Mouse (Mus musculus): ENCODE measurements around the gene Fgr. TPM values are rescaled to one million over a fixed set of nuclear protein-coding genes. Genes with fewer than 3 reads are reported as not detected.

The Fgr gene
- polyA plus RNA-seq, 1 experiment = 4.9 TPM

DNA sequence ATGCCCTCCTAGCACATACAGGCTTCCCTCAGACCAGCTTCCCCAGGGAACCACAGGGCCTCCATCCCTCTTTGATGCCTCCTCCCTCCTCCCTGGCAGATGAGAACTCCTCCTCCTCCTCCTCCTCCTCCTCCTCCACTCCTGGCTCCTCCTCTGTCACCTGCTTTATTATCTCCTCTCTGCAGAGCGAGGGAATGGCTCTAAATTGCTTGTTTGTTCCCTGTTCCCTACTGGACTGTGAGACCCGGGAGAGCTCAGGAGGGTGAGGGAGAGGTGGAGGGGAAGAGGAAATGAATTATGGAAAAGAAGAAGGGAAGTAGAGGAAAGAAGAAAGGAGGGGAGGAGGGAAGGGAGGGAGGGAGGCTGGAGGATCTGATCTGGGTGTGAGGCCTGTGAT lies 18.5 kb upstream of the Fgr start:
- DNase-seq (ENCODE audit: low read depth, low spot score) = no peak
- WGBS = 3% methylated on average over 2 of the region's 2 CpGs

DNA sequence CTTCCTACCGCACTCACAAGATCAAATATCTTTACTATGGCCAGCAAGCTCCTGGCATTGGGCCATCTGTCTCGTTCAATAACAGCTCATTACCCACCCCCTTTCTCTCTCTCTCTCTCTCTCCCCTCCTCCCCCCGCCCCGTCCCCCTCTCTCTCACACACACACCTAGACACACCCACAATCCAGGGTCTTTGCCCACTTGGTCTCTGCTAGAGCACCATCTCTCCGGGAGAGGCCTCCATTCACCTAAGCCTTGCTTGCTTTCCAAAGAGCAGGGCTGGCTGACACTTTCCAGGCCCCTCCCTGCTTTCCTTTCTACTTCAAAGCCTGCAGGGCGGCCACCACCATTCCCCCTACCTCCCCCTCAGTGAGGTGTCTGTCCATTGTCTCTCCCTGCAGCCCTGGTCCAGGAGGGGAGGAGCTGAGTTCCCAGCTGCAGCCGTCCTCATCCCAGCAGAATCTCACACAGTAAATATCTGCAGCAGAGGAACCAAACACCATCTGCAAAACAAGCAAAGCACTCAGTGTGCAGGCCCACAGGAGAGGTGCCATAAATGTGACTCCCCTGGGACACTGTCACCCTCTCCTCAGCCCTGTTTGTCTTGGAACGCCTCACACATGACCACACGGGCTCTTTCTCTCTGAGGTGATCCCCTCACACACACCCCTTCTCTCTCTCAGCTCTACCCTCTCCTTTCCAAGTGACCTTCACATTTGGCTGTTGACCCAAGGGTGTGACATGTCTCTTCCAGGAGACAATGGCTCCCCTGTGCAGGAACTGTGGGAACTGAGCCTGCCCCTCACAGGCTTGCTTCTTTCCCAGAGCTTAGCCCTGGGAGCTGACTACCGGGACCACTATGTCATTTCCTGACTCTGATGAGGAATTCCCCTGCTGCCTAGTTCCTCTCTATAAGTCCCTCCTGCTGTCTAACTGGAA lies 14.9 kb upstream of the Fgr start:
- no peak for DNase-seq (ENCODE audit: low read depth, low spot score)
- WGBS = 11% methylated on average over 10 of the region's 10 CpGs

DNA sequence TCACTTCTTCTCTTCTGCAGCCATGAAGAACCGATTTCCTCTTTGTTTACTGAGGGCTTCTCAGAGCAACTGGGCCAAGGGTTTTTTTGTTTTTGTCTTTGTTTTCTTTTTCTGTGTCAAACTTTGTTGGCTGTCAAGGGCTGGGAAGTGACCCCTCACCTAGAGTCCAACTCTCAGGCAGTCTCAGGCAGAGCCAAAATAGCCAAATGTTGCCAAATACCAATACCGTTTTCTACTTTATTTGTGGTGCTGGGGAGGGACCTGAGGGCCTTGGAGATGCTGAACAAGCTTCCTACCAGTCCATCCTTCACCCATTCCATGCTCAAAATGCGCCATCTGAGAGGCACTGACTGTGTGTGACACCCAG lies 14.2 kb upstream of the Fgr start:
- no peak for DNase-seq (ENCODE audit: low read depth, low spot score)
- WGBS = 36% methylated on average over 3 of the region's 3 CpGs

DNA sequence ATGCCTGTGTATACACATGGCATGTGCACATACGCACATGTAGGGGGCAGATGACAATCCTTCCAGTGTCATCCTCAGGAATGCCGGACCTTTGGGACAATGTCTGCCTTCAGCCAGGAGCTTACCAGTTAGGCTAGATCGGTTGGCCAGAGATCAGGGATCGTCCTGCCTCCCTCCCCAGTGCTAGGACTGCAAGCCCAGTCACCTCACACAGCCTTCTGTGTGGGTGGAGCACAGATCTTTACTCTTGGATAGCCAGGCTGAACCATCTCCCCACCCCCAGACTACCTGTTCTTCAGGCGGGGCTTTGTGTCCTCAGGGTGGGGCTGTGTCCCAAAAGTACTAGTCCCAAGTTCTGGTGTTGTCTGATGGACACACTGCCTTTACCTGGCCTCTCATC lies 13.6 kb upstream of the Fgr start:
- 28% methylated on average over 5 of the region's 5 CpGs for WGBS
- no peak for DNase-seq (ENCODE audit: low read depth, low spot score)

DNA sequence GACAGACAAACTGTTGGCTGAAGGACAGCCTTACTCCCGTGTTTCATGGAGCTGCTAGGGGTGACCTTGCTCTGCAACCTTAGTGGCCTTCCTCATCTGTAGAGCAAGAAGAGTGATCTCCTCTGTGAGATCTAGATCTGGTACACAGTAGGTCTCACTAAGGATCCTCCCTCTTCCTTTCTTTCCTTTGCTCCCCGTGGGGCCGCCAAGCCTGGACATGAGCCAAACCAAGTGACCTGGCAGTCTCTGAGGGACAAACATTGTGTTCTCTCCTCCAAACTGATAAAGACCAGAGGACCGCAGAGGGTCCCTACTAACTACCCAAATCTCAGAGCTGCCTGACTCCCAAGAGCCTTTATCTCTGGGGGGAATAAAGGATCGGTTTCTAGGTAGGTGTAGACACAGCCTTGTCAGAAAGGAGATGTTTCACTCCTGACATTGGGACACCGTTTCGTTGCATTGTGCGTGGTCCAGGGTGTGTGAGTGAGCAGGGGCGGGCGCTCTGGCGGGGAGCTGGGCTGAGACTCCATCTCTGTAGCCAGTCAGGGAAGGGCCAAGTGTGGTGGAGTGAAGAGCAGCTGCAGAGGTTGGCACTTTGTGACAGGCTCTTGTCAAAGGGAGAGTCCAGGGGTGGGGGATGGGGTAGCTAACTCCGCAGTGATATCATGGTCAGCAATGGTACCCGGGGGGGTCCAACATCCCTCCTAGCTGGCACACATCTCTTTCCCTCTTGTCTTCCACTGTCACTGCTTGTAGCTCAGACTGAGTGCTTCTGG lies 12.8 kb upstream of the Fgr start:
- 49% methylated on average over 13 of the region's 13 CpGs for WGBS
- no peak for DNase-seq (ENCODE audit: low read depth, low spot score)

DNA sequence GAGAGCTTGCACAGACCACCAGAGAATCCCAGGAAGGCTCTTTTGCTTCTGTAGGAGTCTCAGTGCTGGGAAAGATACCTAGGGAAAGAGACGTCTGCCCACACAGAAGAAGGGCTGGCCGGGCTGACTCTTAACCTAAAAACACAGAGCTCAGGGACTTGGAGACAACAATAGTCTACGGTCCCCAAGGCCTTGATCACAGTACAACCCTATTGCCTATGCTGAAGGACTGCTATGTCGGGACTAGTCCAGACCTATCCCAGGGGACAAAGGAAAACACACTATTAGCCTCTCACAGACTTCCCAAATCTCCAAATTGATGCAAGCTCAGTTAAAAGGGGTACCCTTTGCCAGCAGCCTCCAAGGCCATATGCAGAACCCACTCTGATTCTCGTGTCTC lies 12.0 kb upstream of the Fgr start:
- WGBS = 90% methylated on average over 5 of the region's 5 CpGs
- DNase-seq (ENCODE audit: low read depth, low spot score) = no peak

DNA sequence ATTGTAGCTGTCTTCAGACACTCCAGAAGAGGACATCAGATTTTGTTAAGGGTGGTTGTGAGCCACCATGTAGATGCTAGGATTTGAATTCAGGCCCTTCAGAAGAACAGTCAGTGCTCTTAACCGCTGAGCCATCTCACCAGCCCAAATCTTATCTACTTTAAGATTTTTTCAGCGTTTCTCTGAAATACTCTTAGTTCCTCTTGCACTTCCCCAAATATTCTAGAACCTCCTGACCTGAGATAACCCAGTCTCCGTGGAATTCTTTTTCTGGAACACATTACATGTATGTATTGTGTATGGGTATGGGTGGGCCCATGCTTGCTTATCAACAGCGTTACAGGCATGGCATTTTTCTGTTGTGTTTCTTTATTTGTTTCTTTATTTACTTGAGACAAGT lies 11.3 kb upstream of the Fgr start:
- no peak for DNase-seq (ENCODE audit: low read depth, low spot score)
- 85% methylated on average over 4 of the region's 4 CpGs for WGBS

DNA sequence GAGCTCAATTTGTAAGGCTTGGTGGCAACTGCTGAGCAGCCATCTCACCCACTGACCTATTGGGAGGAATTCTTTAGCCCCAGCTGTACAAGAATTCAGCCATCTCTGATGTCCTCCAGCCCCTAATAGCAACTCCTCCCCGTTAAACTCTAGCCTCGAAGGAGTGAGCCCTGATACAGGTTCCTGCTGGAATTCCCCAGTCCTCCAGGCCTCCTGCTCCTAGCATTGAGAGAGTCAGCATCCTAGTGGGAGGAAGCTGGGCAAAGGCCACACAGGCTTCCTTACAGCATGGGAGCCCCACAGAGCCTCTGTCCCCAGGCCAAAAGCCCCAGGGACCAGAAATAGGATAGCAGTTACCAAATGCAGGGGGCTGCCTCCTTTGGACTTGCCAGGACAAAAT lies 10.5 kb upstream of the Fgr start:
- 23% methylated on average over 2 of the region's 2 CpGs for WGBS

DNA sequence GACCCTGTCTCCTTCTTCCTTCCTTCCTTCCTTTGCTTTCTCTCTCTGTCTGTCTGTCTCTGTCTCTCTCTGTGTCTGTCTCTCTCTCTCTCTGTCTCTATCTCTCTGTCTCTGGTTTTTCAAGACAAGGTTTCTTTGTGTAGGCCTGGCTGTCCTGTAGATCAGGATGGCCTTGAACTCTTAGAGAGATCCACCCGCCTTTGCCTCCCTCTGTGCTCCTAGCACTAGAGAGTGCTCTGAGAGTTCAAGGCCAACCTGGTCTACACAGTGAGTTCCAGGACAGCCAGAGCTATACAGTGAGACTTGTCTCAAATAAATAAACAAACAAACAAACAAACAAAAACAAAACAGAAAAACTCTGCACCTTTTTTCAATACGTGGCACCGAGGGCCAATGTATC lies 9.8 kb upstream of the Fgr start:
- no peak for DNase-seq (ENCODE audit: low read depth, low spot score)
- 80% methylated on average over 3 of the region's 3 CpGs for WGBS

More for the DNA sequence above, 10.5 kb upstream of the Fgr start:
- no peak for DNase-seq (ENCODE audit: low read depth, low spot score)

DNA sequence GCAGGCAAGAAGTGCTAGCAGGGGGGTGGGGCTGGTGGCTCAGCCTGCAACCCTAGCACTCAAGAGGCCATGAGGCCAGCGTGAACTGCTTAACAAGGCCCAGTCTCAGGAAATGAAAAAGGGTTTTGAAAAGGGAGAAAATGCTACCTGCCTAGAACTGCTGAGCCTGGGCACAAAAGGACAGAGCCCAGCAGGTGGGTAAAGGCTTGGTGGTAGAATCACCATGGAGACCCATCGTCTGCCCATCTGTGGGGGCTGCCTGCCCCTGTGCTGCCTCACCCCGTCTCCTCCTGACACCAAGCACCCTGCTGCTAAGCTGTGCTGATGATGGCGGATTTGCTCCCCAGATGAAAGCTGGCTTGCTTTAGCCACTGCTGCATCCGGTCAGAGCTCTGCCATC lies 9.4 kb upstream of the Fgr start:
- 92% methylated on average over 5 of the region's 5 CpGs for WGBS
- DNase-seq (ENCODE audit: low read depth, low spot score) = no peak

DNA sequence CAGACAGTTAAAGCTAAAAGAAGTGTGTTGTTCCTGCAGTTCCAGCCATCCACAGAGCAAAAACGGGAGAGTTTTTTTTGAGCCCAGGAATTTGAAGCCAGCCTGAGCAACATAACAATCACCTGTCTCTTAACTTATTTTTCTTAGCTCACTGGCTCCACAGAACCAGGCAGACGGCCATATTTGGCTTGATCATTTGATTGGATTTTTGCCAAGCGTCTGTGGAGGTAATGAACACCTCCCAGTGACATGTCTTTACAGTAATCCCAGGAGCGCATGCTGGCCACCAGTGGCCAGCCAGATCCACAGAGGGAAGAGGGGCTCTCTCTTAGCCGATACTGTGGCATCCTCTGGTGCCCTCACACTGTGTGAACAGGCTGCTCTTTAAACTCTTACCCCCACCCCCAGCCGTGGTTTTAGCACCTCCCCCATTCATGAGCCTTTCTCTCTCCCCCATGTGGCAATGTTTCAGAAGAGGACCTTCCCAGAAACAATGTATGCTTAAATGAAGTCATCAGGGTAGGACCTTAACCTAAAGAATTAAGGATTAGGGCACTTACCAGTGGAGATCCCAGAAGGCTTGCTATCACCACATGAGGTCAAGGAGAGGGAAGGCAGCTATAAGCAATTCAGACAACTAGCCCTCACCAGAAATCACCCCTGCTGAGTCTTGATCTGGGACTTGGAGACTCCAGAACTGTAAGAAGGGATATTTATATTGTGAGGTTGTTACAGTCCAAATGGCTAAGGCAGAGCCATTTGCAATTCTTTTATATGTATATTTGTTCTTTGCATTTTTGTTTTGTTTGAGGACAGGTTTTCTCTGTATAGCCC lies 5.6 kb upstream of the Fgr start:
- DNase-seq (ENCODE audit: low read depth, low spot score) = no peak
- 42% methylated on average over 6 of the region's 6 CpGs for WGBS

DNA sequence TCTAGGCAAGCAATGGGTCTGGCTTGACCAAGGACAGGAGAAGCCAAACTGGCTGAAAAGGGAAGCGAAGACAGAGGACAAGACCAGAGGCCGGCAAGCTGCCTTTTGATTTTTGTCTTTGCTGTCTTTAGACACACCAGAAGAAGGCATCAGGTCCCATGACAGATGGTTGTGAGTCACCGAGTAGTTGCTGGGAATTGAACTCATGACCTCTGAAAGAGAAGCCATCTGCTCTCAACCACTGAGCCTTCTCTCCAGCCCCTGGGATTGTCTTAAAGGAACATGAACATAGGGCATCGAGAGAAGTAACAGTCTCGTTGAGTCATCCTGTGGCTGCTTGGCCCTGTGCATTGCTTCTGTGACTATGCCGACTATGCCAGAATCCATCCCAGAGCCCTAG lies 2.3 kb upstream of the Fgr start:
- DNase-seq (ENCODE audit: low read depth, low spot score) = no peak
- 79% methylated on average over 6 of the region's 6 CpGs for WGBS

DNA sequence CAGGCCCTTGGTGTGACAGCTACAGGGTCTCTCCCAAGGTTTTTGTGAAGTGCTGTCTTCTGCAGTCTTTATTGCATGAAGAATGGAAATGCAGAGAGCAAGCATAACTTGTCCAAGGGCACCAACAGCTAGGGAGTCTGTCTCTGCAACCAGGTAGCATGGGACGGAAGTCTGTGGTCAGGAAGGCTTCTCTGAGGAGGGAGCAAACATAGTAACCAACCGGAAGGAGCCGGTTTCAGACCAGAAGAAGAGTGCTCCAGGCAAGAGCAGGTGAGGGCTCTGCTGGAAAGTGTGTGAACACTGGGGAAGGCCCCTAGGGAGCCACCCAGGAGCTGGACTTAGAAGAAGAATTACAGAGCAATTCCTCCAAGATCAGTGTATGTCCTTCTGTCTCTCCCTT lies 1.8 kb upstream of the Fgr start:
- no peak for DNase-seq (ENCODE audit: low read depth, low spot score)
- WGBS = 50% methylated on average over 3 of the region's 3 CpGs

DNA sequence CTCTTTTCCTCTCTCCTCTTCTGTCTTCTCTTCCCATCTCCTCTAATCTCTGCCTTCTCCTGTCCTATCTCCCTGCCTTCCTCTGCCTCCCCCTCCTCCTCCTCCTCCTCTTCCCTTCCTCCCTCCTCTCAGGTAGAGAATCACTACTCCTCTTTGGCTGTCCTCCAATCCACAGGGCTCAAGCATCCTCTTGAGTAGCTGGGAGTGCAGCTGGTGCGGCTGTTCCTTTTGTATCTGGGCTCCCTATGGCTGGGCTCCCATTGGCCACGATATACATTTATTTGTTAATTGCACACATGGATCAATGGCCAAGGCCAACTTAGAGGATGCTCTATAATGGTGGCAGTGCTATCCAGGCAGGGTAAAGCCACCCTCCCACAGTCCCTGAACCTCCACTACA lies 1.3 kb upstream of the Fgr start:
- no peak for DNase-seq (ENCODE audit: low read depth, low spot score)
- WGBS = 22% methylated on average over 2 of the region's 2 CpGs

DNA sequence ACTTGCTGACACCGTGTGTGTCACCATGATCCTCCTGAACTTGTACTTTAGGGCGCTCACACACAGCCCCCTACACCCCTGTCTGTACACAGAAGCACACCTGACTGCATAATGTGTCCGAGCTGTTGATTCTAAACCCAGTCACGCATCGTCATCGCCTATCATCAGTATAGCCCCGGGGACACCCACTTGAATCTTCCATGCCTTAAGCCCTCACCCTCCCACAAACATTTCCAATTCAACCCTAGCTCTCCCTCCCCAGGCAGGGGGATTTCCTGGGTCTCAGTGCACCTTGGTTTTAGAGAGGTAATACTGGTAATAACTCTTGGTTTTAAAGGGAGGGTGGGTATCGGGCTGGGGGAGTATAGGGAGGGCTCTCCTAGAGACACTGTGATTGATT lies 709 bp upstream of the Fgr start:
- no peak for DNase-seq (ENCODE audit: low read depth, low spot score)
- 74% methylated on average over 8 of the region's 8 CpGs for WGBS

DNA sequence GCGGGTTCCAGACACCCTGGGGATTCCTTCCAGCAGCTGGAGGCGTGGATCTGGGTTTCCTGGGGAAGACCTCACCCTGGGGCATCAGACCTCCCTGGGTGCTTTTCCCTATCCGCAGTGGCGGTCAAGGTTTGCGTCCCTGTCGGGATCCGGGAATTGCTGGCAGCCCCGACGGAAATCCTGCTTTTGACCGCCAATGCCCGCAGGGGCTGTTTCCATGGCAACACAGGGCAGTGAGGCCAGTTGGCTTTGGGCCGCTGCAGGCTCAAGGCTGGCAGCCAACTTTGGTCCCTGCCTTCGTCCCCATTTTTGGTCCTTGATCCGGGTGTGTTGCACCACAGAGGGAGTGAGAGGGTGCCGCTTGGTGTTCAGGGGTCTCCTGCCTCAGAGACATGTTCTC lies 1.0 kb downstream of the Fgr start:
- no peak for DNase-seq (ENCODE audit: low read depth, low spot score)
- WGBS = 9% methylated on average over 15 of the region's 15 CpGs

DNA sequence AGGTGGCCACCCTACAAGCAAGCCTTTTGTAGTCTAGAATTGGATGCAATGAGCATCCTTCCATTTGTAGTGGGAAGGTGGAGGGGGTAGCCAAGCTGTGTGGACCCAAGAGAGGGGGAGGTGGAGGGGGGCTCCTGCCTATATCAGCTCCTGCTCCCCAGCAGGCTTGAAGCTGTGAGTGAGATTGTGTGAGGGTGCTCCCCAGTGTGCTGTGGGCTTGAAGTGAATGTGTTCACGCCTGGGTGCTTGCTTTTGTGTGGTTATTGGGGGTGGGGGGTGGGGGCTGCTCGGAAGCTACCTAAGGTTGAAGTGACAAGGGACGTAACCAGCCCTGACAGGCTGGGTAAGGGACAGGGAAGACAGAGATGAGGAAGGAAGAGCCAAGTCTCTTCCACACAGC lies 1.9 kb downstream of the Fgr start:
- DNase-seq (ENCODE audit: low read depth, low spot score) = no peak
- WGBS = 76% methylated on average over 3 of the region's 3 CpGs

DNA sequence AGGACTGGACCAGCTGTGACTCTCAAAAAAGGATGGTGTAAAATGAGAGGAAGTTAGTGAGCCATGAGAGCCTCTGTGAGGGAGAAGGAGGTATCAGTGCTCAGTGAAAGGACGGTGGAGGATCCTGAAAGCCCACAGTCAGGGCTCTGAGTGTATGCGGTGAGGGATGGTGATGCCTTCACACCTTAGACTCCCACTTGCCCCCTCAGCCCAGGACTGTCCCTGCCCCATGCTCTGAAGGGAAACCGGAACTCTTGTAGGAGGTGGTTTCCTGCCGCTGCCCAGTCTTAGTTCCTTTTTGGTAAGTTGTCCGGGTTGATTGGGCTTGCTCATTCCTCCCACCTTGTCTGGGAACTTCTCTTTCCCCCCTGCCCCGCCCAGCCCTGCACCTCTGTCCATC lies 2.8 kb downstream of the Fgr start:
- no peak for DNase-seq (ENCODE audit: low read depth, low spot score)
- WGBS = 47% methylated on average over 6 of the region's 6 CpGs

DNA sequence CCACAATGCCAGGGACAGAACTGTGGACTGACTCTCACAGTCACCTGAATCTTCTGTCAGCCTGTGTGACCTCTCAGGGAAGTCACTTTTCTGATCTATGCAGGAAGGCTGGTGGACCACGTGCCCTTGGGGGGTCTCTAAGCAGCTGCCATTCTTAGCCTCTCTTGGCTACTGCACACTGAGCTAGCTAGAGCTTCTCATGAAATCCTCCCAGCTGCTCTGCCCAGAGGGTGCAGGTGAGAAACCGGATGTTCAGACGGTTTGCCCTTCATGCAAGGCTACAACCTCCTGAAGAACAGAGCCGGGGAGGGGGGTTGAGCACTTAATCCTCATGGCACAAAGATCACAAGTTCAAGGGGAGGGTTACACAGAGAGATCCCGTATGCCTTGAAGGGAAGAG lies 3.7 kb downstream of the Fgr start:
- no peak for DNase-seq (ENCODE audit: low read depth, low spot score)
- 58% methylated on average over 5 of the region's 5 CpGs for WGBS

DNA sequence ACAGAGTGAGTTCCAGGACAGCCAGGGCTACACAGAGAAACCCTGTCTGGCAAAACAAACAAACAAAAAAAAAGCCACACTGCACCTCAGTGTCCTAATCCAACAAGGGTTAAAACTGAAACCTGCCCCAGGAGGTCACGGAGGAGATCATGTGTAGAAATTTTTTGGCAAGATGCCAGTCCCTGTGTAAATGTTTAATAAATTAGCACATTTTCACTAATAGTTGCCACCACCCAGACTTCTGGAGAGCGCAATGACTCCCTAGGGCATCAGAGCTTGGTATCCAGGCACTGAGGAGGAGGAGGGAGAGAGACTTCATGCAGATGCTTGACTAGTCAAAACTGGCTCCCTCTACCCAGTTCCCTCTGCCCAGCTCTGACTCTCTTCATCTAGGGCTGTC lies 5.3 kb downstream of the Fgr start:
- DNase-seq (ENCODE audit: low read depth, low spot score) = no peak
- 75% methylated on average over 2 of the region's 2 CpGs for WGBS
